Mouse (Mus musculus): Measurements from ENCODE around the gene Rnf187.

GRCm38 (mm10) chr11:58984657-58985056 is 45.9 kb upstream of the Rnf187 start:
- TF ChIP-seq POLR2A (IDR thresholded peaks at IDR 0.05; ENCODE audit: borderline replicate concordance, low read depth, low read length) (no peak), CTCF (IDR thresholded peaks at IDR 0.05; ENCODE audit: low read depth, low read length) (no peak)
